Mouse (Mus musculus) heart, embryonic 14.5 days (tissue): ENCODE data around the gene Snrnp35. TPM values are rescaled to one million over a fixed set of nuclear protein-coding genes. Genes with fewer than 3 reads are reported as not detected.

Experiments
- ATAC-seq: fragments of 200-750 bp; cut with Nextera tagmentation; 2 replicates; pipeline ENCODE4 v1.8.0; 2017; ENCODE audit warnings: low read depth, moderate TSS enrichment; ENCODE audit not compliant: insufficient number of reproducible peaks, insufficient read depth, low FRiP score
- H3K27ac ChIP-seq, 2 experiments: fragments of 200-500 bp in 1 of 2; fragments of 300-500 bp in 1 of 2; sonication (generic) in 1 of 2; replicated peaks in 1 of 2; 2 replicates each; pipeline ENCODE4 v1.5.1; 2012 to 2014; ENCODE audit warnings: low read depth in 2 of 2, low read length in 2 of 2, control low read depth in 1 of 2, mild to moderate bottlenecking in 1 of 2, mixed read lengths in 1 of 2; ENCODE audit not compliant: control insufficient read depth in 1 of 2, insufficient read depth in 1 of 2
- H3K27me3 ChIP-seq: fragments of 300-500 bp; sonication (generic); 2 replicates; pipeline ENCODE4 v1.6.1; 2014; ENCODE audit warnings: mild to moderate bottlenecking, low read length, control low read depth; ENCODE audit not compliant: control insufficient read depth, insufficient read depth
- H3K36me3 ChIP-seq: fragments of 300-500 bp; sonication (generic); 2 replicates; pipeline ENCODE4 v1.6.1; 2014; ENCODE audit warnings: mild to moderate bottlenecking, control low read depth, low read length, mixed read lengths; ENCODE audit not compliant: control insufficient read depth, insufficient read depth
- H3K4me1 ChIP-seq, 2 experiments: fragments of 200-500 bp in 1 of 2; fragments of 300-500 bp in 1 of 2; sonication (generic) in 1 of 2; 2 replicates each; pipeline ENCODE4 v1.6.1; 2012 to 2014; ENCODE audit warnings: low read length in 2 of 2, control low read depth in 1 of 2, mixed read lengths in 1 of 2; ENCODE audit not compliant: control insufficient read depth in 2 of 2, insufficient read depth in 2 of 2
- H3K4me2 ChIP-seq: fragments of 300-500 bp; sonication (generic); 2 replicates; pipeline ENCODE4 v1.6.1; 2014; ENCODE audit warnings: mild to moderate bottlenecking, low read length
- H3K4me3 ChIP-seq, 2 experiments: fragments of 200-500 bp in 1 of 2; fragments of 300-500 bp in 1 of 2; sonication (generic) in 1 of 2; 2 replicates each; pipeline ENCODE4 v1.5.1; 2012 to 2014; ENCODE audit warnings: low read length in 2 of 2, mild to moderate bottlenecking in 2 of 2, control low read depth in 1 of 2, low read depth in 1 of 2, moderate library complexity in 1 of 2; ENCODE audit not compliant: control insufficient read depth in 1 of 2, insufficient read depth in 1 of 2
- H3K9ac ChIP-seq: fragments of 300-500 bp; sonication (generic); 2 replicates; pipeline ENCODE4 v1.6.1; 2014; ENCODE audit warnings: mild to moderate bottlenecking, low read length
- H3K9me3 ChIP-seq: fragments of 300-500 bp; sonication (generic); 2 replicates; pipeline ENCODE4 v1.6.1; 2016; ENCODE audit warnings: low read length, control low read depth; ENCODE audit not compliant: control insufficient read depth
- WGBS: fragments of 180-500 bp; shearing (Covaris S2); extraction: QIAGEN DNeasy Blood & Tissue Kit; methylation state at CpG from one replicate; pipeline ENCODE4 v1.1.7; 2014; 5-methylcytosine and 5-hydroxymethylcytosine counted together
- polyA plus RNA-seq: library from polyadenylated mRNA; unstranded; fragments of >200 nt; fragmentation: Nextera tagmentation; extraction: Ambion mirVana; gene quantifications from 2 replicates; pipeline ENCODE4 v1.2.1, GENCODE M21; 2014

The Snrnp35 gene
- polyA plus RNA-seq, 1 experiment from 2014 or later, result 11.5 TPM

GRCm38 (mm10) chr5:124482436-124482965 lies 433 bp upstream of the Snrnp35 start:
- peak overlapping the region; percentile 97 to 100 for H3K27ac ChIP-seq
- no peaks in the 10 kb centered on the region for H3K27me3 ChIP-seq
- 0 out of 2 replicates have a peak, but pooled peaks cover 5% of the 10 kb centered on the region for H3K36me3 ChIP-seq
- peak overlapping the region; percentile 86 for H3K4me2 ChIP-seq
- H3K4me3 ChIP-seq, result peak overlapping the region; percentile 50 to 96
- no peaks in the 10 kb centered on the region for H3K9me3 ChIP-seq
- H3K4me1 ChIP-seq, result peaks cover 11 to 13% of the 10 kb centered on the region in 2 experiments
- no peak for ATAC-seq
- peak overlapping the region; percentile 77 for H3K9ac ChIP-seq
- WGBS, result 5% methylated on average over 13 of the region's 13 CpGs

DNA sequence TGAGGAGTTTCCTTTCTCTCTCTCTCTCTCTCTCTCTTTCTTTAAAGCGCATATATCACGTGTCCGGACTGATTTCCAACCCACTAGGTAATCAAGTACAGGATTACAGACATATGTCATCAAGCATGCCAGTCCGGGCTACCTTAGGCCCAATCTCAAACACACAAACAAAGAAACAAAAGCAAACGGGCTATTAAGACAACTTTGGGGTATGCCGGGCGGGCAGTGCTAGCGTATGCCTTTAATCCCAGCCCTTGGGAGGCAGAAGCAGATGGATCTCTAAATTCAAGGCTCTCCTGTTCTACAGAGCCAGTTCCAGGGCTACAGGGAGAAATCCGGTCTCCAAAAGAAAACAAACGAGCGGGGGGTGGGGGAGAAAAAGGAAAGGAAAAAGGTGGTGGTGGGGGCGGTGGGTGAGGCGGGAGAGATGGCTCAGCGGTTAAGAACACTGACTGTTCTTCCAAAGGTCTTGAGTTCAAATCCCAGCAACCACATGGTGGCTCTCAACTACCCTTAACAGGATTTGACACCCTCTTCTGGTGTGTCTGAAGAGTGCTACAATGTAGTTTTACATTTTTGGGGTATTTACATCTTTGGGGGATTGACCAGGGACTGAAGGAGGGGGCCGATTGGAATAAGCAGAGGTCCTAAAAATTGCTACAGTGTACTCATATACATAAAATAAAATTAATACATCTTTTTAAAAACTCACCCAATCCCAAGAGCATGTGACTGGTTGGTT lies 892 bp downstream of the Snrnp35 start:
- peak overlapping the region; percentile 50 to 96 for H3K4me3 ChIP-seq
- peaks cover 9% of the 10 kb centered on the region; the same call in 1 of the 2 replicates for H3K36me3 ChIP-seq
- 7% methylated on average over 15 of the region's 15 CpGs for WGBS
- peak overlapping the region; percentile 86 for H3K4me2 ChIP-seq
- H3K27ac ChIP-seq, result peak overlapping the region; percentile 97 to 100
- H3K27me3 ChIP-seq, result no peaks in the 10 kb centered on the region
- peaks cover 7 to 8% of the 10 kb centered on the region in 2 experiments for H3K4me1 ChIP-seq
- H3K9me3 ChIP-seq, result no peaks in the 10 kb centered on the region
- ATAC-seq, result no peak; the same call in 1 of the 2 replicates
- H3K9ac ChIP-seq, result peak overlapping the region; percentile 77

DNA sequence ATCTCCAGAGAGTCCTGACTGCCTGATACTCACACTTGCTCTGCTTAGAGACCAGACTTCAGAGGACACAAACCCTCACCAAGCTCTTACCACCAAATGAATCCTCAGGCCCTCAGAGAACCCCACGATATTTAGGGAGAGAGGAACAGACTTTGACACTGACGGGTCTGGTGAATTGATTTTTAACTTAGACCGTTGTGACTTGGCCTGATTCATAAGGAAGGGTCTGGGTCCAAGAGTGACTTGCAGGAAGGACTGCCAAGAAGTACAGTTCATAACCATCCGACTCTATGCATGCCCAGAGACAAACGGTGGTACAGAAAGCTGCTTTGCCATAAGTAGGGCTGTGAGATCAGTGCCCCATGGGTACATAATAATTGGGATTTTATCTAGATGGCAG lies 2.7 kb downstream of the Snrnp35 start:
- Histone ChIP-seq H3K27ac (no peak overlapping the region), H3K4me3 (no peak overlapping the region), H3K9ac (no peak overlapping the region), H3K36me3 (peaks cover 27% of the 10 kb centered on the region), H3K27me3 (no peaks in the 10 kb centered on the region), H3K4me2 (no peak overlapping the region), H3K9me3 (no peaks in the 10 kb centered on the region), H3K4me1 (peaks cover 6 to 7% of the 10 kb centered on the region in 2 experiments; a peak in 3 of 4 replicates)
- ATAC-seq, result no peak
- WGBS, result 87% methylated on average over 5 of the region's 5 CpGs

DNA sequence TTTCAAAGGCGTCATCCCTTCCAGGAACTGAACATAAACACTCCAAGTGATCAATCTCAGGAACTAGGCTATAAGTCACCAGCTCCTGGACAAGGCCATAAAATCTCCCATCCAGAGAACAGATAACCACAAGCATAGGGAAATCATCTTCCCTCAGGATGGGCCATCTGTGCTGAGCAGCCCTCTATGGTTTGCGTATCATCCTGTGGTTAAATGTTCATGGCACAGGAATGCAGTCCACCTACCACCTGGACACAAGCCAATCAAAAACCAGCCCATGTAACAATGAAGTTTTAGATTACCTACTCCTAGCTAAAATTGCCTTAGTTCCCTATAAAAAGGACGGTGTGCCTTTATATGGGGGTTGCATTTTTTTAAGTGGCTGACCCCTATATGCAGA lies 6.0 kb downstream of the Snrnp35 start:
- H3K4me2 ChIP-seq, result no peak overlapping the region
- H3K9me3 ChIP-seq, result no peaks in the 10 kb centered on the region
- no peak overlapping the region for H3K4me3 ChIP-seq
- no peak overlapping the region for H3K9ac ChIP-seq
- peaks cover 59% of the 10 kb centered on the region for H3K36me3 ChIP-seq
- H3K27ac ChIP-seq, result no peak overlapping the region
- WGBS, result 94% methylated on average over 3 of the region's 3 CpGs
- no peak for ATAC-seq
- peaks cover 5 to 6% of the 10 kb centered on the region in 2 experiments; a peak in 3 of 4 replicates for H3K4me1 ChIP-seq
- no peaks in the 10 kb centered on the region for H3K27me3 ChIP-seq

DNA sequence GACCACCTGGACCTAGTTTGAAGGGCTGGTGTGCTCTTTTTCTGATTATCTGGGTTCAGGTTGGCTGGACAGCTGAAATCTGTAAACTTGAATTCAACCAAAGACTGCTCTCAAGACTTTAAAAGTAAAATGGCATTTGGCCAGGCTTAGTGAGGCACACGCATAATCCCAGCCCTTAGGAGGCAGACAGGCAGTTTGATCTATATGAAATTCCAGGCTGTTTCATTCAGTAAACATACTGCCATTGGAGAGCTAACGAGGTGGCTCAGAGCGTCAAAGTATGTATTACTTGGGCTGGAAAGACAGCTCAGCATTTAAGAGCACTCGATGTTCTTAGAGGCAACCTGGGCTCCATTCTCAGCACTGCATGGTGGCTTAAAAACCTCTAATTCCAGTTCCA lies 8.8 kb downstream of the Snrnp35 start:
- WGBS, result 88% methylated on average over 4 of the region's 4 CpGs
- no peaks in the 10 kb centered on the region for H3K27me3 ChIP-seq
- no peak overlapping the region for H3K27ac ChIP-seq
- no peaks in the 10 kb centered on the region for H3K9me3 ChIP-seq
- H3K4me3 ChIP-seq, result no peak overlapping the region
- no peak for ATAC-seq
- no peaks in the 10 kb centered on the region for H3K4me1 ChIP-seq
- H3K9ac ChIP-seq, result no peak overlapping the region
- H3K4me2 ChIP-seq, result no peak overlapping the region
- H3K36me3 ChIP-seq, result peaks cover 79% of the 10 kb centered on the region

GRCm38 (mm10) chr5:124492618-124493017 lies 9.7 kb downstream of the Snrnp35 start:
- 89% methylated on average over 4 of the region's 4 CpGs for WGBS
- no peak overlapping the region for H3K4me3 ChIP-seq
- H3K27ac ChIP-seq, result no peak overlapping the region
- H3K4me2 ChIP-seq, result no peak overlapping the region
- ATAC-seq, result no peak
- no peaks in the 10 kb centered on the region for H3K9me3 ChIP-seq
- peaks cover 79% of the 10 kb centered on the region for H3K36me3 ChIP-seq
- H3K4me1 ChIP-seq, result no peaks in the 10 kb centered on the region
- no peak overlapping the region for H3K9ac ChIP-seq
- H3K27me3 ChIP-seq, result no peaks in the 10 kb centered on the region

GRCm38 (mm10) chr5:124493455-124493854 lies 10.5 kb downstream of the Snrnp35 start:
- Histone ChIP-seq H3K4me2 (no peak overlapping the region), H3K9me3 (no peaks in the 10 kb centered on the region), H3K27ac (no peak overlapping the region), H3K36me3 (peaks cover 81% of the 10 kb centered on the region), H3K4me3 (no peak overlapping the region), H3K9ac (no peak overlapping the region), H3K4me1 (peaks cover 6% of the 10 kb centered on the region in 2 experiments), H3K27me3 (no peaks in the 10 kb centered on the region)
- ATAC-seq, result no peak
- 79% methylated on average over 11 of the region's 11 CpGs for WGBS
